Mouse (Mus musculus) liver, embryonic 11.5 days (tissue): ENCODE measurements at regions not wholly inside any gene's neighbourhood (a gene's known extent, or its start where the extent isn't known, plus 50 kb on each side); places are given as distances from the start of the nearest gene placed in this dataset.

Source experiments
- ATAC-seq: fragments of 200-750 bp; cut with Nextera tagmentation; replicated peaks from 2 replicates; pipeline ENCODE4 v1.8.0; 2017; ENCODE audit warnings: moderate number of reproducible peaks, mild to moderate bottlenecking, moderate TSS enrichment, moderate library complexity; ENCODE audit not compliant: low FRiP score
- DNase-seq: peaks from one replicate; pipeline ENCODE4 v3.0.0-alpha.2; 2017; ENCODE audit warnings: low spot score
- H3K27ac ChIP-seq: fragments of 300-500 bp; sonication (generic); 2 replicates; pipeline ENCODE4 v1.5.1; 2014; ENCODE audit warnings: mild to moderate bottlenecking, low read depth, low read length, control low read depth
- H3K27me3 ChIP-seq: fragments of 300-500 bp; sonication (generic); replicated peaks from 2 replicates; pipeline ENCODE4 v1.6.1; 2014; ENCODE audit warnings: low read length, mixed read lengths; ENCODE audit not compliant: control insufficient read depth, insufficient read depth
- H3K36me3 ChIP-seq: fragments of 300-500 bp; sonication (generic); 2 replicates; pipeline ENCODE4 v1.6.1; 2014; ENCODE audit warnings: mild to moderate bottlenecking, low read length, moderate library complexity, mixed read lengths; ENCODE audit not compliant: control insufficient read depth, insufficient read depth
- H3K4me1 ChIP-seq: fragments of 300-500 bp; sonication (generic); replicated peaks from 2 replicates; pipeline ENCODE4 v1.6.1; 2014; ENCODE audit warnings: low read length, mixed read lengths; ENCODE audit not compliant: control insufficient read depth, insufficient read depth
- H3K4me2 ChIP-seq: fragments of 300-500 bp; sonication (generic); 2 replicates; pipeline ENCODE4 v1.6.1; 2014; ENCODE audit warnings: mild to moderate bottlenecking, control low read depth, moderate library complexity
- H3K4me3 ChIP-seq: fragments of 300-500 bp; sonication (generic); 2 replicates; pipeline ENCODE4 v1.5.1; 2014; ENCODE audit warnings: low read depth, low read length, control low read depth
- H3K9ac ChIP-seq: fragments of 300-500 bp; sonication (generic); 2 replicates; pipeline ENCODE4 v1.6.1; 2014; ENCODE audit warnings: low read depth, low read length, control low read depth
- H3K9me3 ChIP-seq: fragments of 300-500 bp; sonication (generic); 2 replicates; pipeline ENCODE4 v1.6.1; 2016; ENCODE audit warnings: low read length, inconsistent platforms, mixed read lengths; ENCODE audit not compliant: control insufficient read depth
- WGBS: fragments of 180-500 bp; shearing (Covaris S2); extraction: QIAGEN DNeasy Blood & Tissue Kit; methylation state at CpG from one replicate; pipeline ENCODE4 v1.1.7; 2014; 5-methylcytosine and 5-hydroxymethylcytosine counted together

DNA sequence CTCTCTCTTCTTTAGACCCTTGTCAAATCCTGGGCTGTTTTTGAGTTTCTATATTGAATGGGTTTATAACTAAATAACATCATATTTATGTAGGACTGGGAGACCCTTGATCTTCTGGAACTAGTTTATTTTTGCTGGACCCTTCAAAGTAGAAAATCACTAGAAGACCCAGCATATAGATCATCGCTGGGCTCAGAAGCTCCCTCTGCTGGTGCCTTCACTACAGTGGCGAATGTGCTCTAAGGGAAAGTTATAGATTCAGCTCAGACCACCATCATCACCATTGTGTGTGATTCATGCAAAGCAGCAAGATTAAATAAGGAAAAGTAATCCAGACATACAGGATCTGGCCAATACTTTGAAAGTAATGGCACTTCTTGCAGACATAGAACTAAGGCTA lies 335.4 kb upstream of the Rag2 start:
- no peak for DNase-seq
- H3K36me3 ChIP-seq = no peaks in the 10 kb centered on the region
- no peak overlapping the region for H3K9ac ChIP-seq
- WGBS = 33% methylated on average over 2 of the region's 2 CpGs
- 0 out of 2 replicates have a peak, but pooled peaks have one; percentile 48 for ATAC-seq
- H3K27me3 ChIP-seq = no peaks in the 10 kb centered on the region
- H3K9me3 ChIP-seq = no peaks in the 10 kb centered on the region
- H3K4me2 ChIP-seq = no peak overlapping the region
- H3K4me3 ChIP-seq = no peak overlapping the region
- peaks cover 5% of the 10 kb centered on the region; the same call in 1 of the 2 replicates for H3K4me1 ChIP-seq
- H3K27ac ChIP-seq = no peak overlapping the region

GRCm38 (mm10) chr2:101290738-101291137 lies 333.8 kb upstream of the Rag2 start:
- no peak overlapping the region for H3K9ac ChIP-seq
- H3K4me3 ChIP-seq = no peak overlapping the region
- H3K9me3 ChIP-seq = no peaks in the 10 kb centered on the region
- ATAC-seq (no peak), DNase-seq (no peak)
- WGBS = 67% methylated on average over 4 of the region's 4 CpGs
- H3K27ac ChIP-seq = no peak overlapping the region
- H3K4me1 ChIP-seq = peaks cover 5% of the 10 kb centered on the region; the same call in 1 of the 2 replicates
- no peaks in the 10 kb centered on the region for H3K36me3 ChIP-seq
- H3K4me2 ChIP-seq = no peak overlapping the region
- no peaks in the 10 kb centered on the region for H3K27me3 ChIP-seq

- H3K9ac ChIP-seq = no peak overlapping the region
- no peak overlapping the region for H3K4me3 ChIP-seq
- H3K4me2 ChIP-seq = no peak overlapping the region
- ATAC-seq (no peak), DNase-seq (no peak)
- WGBS = 73% methylated on average over 10 of the region's 10 CpGs
- H3K36me3 ChIP-seq = no peaks in the 10 kb centered on the region
- H3K9me3 ChIP-seq = no peaks in the 10 kb centered on the region
- no peaks in the 10 kb centered on the region for H3K27me3 ChIP-seq
- H3K27ac ChIP-seq = no peak overlapping the region
- H3K4me1 ChIP-seq = no peaks in the 10 kb centered on the region
Measured at GRCm38 (mm10) chr2:101295678-101296368, 328.7 kb upstream of the Rag2 start.

- Histone ChIP-seq H3K9ac (no peak overlapping the region), H3K4me2 (no peak overlapping the region), H3K4me1 (no peaks in the 10 kb centered on the region), H3K27ac (no peak overlapping the region), H3K27me3 (no peaks in the 10 kb centered on the region), H3K4me3 (no peak overlapping the region), H3K9me3 (no peaks in the 10 kb centered on the region), H3K36me3 (no peaks in the 10 kb centered on the region)
- ATAC-seq (no peak), DNase-seq (no peak)
- 86% methylated on average over 3 of the region's 3 CpGs for WGBS
Measured at GRCm38 (mm10) chr2:101296369-101296682, 328.2 kb upstream of the Rag2 start.

DNA sequence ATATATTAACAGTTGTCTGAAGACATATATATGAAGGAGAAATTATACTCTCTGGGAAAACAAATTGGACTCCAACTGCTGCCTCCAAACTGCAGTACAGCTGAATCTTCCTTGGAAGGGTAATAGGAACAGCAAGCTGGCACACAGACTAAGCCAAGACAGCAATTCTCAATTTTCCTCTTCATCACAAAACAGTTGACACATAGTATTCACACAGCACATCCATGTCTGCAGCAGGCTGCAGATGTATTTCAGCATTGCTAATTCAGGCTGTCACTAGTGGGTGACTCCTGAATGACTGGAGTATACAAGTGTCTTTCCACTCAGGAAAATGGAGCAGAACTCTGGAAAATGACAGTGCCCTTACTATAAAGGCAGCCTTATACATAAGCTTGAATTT lies 327.7 kb upstream of the Rag2 start:
- H3K36me3 ChIP-seq = no peaks in the 10 kb centered on the region
- no peak for DNase-seq
- H3K27me3 ChIP-seq = no peaks in the 10 kb centered on the region
- H3K4me3 ChIP-seq = no peak overlapping the region
- H3K27ac ChIP-seq = no peak overlapping the region
- H3K4me1 ChIP-seq = no peaks in the 10 kb centered on the region
- H3K4me2 ChIP-seq = no peak overlapping the region
- H3K9ac ChIP-seq = no peak overlapping the region
- ATAC-seq = no peak
- H3K9me3 ChIP-seq = no peaks in the 10 kb centered on the region

DNA sequence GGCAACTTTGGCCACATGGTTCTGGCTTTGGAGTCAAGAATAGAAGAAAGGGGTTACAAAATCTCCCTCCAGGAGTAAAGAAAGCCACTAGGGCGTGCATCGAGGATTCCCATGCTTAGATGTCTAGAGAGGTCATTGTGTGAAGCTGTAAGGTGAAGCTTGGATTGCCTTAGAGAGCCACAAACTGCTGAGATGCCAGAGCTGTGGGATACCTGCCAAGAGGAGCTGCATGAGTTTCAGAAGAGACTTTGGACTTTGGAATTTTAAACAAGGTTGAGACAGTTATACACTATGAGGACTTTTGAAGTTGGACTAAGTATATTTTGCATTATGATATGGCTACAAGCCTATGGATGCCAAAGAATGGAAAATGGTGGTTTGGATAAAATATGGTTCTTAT lies 325.4 kb upstream of the Rag2 start:
- no peak for ATAC-seq
- H3K9me3 ChIP-seq = no peaks in the 10 kb centered on the region
- no peak overlapping the region for H3K9ac ChIP-seq
- no peaks in the 10 kb centered on the region for H3K27me3 ChIP-seq
- H3K36me3 ChIP-seq = no peaks in the 10 kb centered on the region
- no peak for DNase-seq
- no peak overlapping the region for H3K4me2 ChIP-seq
- WGBS = 80% methylated on average over 2 of the region's 2 CpGs
- no peak overlapping the region for H3K4me3 ChIP-seq
- H3K4me1 ChIP-seq = no peaks in the 10 kb centered on the region
- H3K27ac ChIP-seq = no peak overlapping the region

GRCm38 (mm10) chr2:101300106-101300505 lies 324.4 kb upstream of the Rag2 start:
- DNase-seq (no peak), ATAC-seq (no peak)
- Histone ChIP-seq H3K27ac (no peak overlapping the region), H3K4me2 (no peak overlapping the region), H3K9me3 (no peaks in the 10 kb centered on the region), H3K9ac (no peak overlapping the region), H3K4me3 (no peak overlapping the region), H3K36me3 (no peaks in the 10 kb centered on the region), H3K27me3 (no peaks in the 10 kb centered on the region), H3K4me1 (no peaks in the 10 kb centered on the region)

DNA sequence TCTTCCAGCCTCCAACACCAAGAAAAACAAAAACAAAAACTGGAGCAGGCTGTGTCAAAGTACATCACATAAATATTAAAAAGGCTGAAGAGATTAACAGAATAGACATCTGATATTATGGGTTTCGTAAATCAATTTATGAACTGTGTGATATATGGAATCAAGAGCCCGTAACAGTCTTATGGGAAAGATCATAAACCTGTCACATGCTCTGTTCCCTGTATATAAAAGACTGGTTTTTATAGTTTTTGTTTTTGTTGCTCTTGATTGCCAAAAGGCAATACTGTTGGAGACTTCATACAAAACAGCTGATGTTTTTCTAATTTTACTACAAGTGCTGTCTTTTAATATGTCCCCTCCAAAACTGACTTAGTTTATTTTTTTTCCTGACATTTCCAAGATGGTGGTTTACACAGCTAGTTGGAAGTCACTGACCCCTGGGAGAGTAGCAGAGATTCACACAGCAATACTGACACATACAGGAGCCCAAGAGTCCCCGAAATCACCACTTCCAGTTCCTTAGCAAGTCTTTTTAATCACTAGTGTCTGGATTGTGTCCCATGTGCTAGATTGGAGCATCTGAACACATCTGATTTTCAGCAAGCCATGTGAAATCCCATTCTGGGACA lies 303.1 kb upstream of the Rag2 start:
- DNase-seq (no peak), ATAC-seq (no peak)
- H3K27ac ChIP-seq = no peak overlapping the region
- 79% methylated on average over 3 of the region's 3 CpGs for WGBS
- H3K4me2 ChIP-seq = no peak overlapping the region
- H3K36me3 ChIP-seq = no peaks in the 10 kb centered on the region
- no peaks in the 10 kb centered on the region for H3K4me1 ChIP-seq
- H3K9me3 ChIP-seq = no peaks in the 10 kb centered on the region
- H3K4me3 ChIP-seq = no peak overlapping the region
- no peaks in the 10 kb centered on the region for H3K27me3 ChIP-seq
- no peak overlapping the region for H3K9ac ChIP-seq

DNA sequence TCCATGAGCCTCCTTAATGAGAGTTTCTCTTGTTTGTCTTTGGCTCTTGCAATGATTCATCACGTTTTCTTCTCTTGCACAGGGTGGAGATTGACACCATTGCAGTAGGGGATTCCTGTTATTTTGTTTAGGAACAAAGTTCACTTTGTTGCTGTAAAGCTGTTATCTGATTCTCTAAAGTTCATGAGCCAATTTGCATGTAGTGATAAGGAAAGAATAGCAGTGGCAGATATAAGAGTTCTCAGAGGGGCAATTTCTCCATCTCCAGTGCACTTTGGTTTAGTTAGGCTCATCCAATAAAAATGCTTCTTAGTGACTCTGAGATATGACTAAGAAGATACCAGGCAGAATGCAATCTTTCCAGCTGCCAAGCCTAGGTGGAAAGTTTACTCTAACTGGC lies 267.8 kb upstream of the Rag2 start:
- Histone ChIP-seq H3K9me3 (no peaks in the 10 kb centered on the region), H3K4me2 (no peak overlapping the region), H3K9ac (no peak overlapping the region), H3K27me3 (no peaks in the 10 kb centered on the region), H3K36me3 (no peaks in the 10 kb centered on the region), H3K4me1 (no peaks in the 10 kb centered on the region), H3K27ac (no peak overlapping the region), H3K4me3 (no peak overlapping the region)
- ATAC-seq (no peak), DNase-seq (no peak)
- WGBS = 40% methylated on average over 1 of the region's 1 CpGs
